Mouse (Mus musculus): ENCODE measurements at regions not wholly inside any gene's neighbourhood (a gene's known extent, or its start where the extent isn't known, plus 50 kb on each side); places are given as distances from the start of the nearest gene placed in this dataset.

DNA sequence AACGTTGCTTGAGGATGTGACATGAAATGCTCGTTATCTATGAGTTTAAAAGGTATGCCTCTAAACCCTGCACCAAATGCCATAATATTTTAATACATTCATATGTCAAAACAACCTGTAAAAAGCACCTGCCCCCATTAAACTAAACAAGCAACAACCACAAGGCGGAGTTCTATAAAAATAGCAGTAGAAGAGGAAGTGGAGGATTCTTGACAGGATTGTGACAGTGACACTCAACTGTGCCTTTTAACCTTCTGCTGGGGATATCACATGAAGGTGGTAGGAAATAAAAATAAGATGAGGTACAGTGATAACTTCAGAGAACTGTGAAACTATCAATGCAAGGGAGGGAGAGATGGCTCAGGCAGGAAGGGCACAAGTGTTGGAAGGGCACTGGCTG, 58.6 kb upstream of the Dbx2 start:
- Histone ChIP-seq H3K27ac (no peak overlapping the region), H3K4me3 (replicated peaks) (no peak overlapping the region), H3K9ac (no peak overlapping the region), H3K4me1 (replicated peaks) (no peaks in the 10 kb centered on the region), H3K9me3 (replicated peaks) (no peaks in the 10 kb centered on the region), H3K4me2 (no peak overlapping the region), H3K36me3 (no peaks in the 10 kb centered on the region), H3K27me3 (no peaks in the 10 kb centered on the region)
- DNase-seq: no peak
- no peak for ATAC-seq (ENCODE audit: low read depth)
- WGBS (ENCODE audit: insufficient replicate concordance): 29% methylated on average over 3 of the region's 3 CpGs

DNA sequence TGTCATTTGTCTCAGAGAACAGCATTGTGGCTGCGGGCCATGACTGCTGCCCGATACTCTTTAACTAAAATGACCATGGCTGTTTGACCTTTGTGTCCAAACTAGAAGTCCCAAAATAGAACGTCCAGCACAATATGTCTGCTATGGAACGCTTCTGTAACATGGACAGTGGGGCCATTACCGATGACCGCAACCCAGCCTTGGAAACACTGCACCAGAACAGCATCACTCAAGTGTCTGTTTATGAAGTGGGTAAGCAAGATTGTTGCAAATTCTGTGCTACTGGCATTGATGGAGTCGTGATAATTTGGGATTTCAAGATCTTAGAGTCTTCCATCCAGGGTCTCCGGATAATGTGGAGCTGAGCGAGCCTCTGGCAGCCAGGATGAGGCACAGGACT, 60.2 kb upstream of the Dbx2 start:
- no peak overlapping the region for H3K9ac ChIP-seq
- H3K27me3 ChIP-seq: no peaks in the 10 kb centered on the region
- no peak overlapping the region for H3K4me3 ChIP-seq (replicated peaks)
- ATAC-seq (ENCODE audit: low read depth): no peak
- no peak for DNase-seq
- no peak overlapping the region for H3K27ac ChIP-seq
- H3K4me2 ChIP-seq: no peak overlapping the region
- H3K4me1 ChIP-seq (replicated peaks): no peaks in the 10 kb centered on the region
- 72% methylated on average over 9 of the region's 9 CpGs for WGBS (ENCODE audit: insufficient replicate concordance)
- no peaks in the 10 kb centered on the region for H3K36me3 ChIP-seq
- H3K9me3 ChIP-seq (replicated peaks): no peaks in the 10 kb centered on the region

DNA sequence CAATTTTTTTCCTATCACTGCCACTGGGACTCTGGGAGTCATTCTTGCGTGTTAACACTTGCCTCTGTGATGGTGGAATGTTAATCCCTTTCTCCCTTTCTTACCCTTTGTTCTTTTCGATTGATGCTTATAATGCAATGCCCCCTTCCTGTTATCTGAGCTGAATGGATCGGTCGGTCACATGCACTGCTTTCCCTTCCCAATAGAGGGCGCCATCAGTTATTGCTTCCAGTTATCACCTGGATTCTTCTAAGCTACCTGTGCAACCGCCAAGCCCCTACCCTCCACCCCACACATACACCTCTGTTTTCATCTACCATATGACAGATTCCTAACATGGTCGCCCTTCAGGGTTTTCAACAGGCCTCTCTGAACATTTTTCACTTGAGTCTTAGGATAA, 66.9 kb upstream of the Ano6 start:
- no peak overlapping the region for H3K9ac ChIP-seq
- H3K9me3 ChIP-seq (replicated peaks): no peaks in the 10 kb centered on the region
- no peak overlapping the region for H3K4me3 ChIP-seq (replicated peaks)
- H3K27ac ChIP-seq: no peak overlapping the region
- no peak overlapping the region for H3K4me2 ChIP-seq
- H3K36me3 ChIP-seq: no peaks in the 10 kb centered on the region
- WGBS (ENCODE audit: insufficient replicate concordance): 35% methylated on average over 7 of the region's 7 CpGs
- H3K27me3 ChIP-seq: no peaks in the 10 kb centered on the region
- ATAC-seq (ENCODE audit: low read depth) (no peak), DNase-seq (no peak)
- no peaks in the 10 kb centered on the region for H3K4me1 ChIP-seq (replicated peaks)

DNA sequence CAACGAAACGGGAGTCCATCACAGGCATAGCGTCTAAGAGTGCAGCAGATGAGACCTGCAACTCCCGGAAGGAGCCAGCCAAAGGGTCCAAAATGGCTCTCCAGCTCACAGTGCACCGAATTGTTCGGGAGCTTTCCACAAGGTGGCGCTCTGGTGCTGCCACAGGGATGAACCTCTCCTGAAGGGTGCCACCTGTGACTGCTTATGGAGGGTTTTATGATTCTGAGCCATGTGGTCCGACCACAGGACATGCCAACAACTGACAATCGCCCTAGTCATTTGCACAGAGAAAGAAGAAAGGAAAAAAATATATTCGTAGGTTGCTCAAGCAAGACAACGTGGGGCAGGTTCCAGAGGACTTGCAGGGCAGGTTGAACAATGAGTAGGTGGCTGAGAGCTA, 64.8 kb upstream of the Ano6 start:
- 30% methylated on average over 11 of the region's 11 CpGs for WGBS (ENCODE audit: insufficient replicate concordance)
- ATAC-seq (ENCODE audit: low read depth): no peak

DNA sequence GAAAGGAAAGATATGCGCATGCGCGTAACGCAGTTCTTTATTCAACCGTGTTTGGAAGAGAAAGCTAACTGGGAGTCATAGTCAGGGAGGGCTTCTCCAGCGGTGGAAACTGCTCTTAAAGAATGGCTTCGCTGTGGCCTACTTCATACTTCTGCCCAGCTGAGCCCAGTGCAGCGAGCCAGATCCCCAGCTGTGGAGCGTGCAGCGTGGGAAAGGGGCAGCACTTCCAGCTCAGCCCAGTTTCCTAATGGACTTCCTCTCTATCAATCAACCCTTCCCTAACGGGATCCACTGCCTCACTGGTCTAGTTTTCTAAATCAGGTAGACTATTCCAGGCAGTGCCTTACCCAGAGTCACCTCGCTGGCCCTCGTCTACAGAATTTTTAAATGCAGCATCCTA, 64.1 kb upstream of the Ano6 start:
- 63% methylated on average over 13 of the region's 13 CpGs for WGBS (ENCODE audit: insufficient replicate concordance)

More for the DNA sequence above, 64.8 kb upstream of the Ano6 start:
- H3K4me1 ChIP-seq (replicated peaks): no peaks in the 10 kb centered on the region
- H3K9me3 ChIP-seq (replicated peaks): no peaks in the 10 kb centered on the region
- DNase-seq: peak; percentile 41
- H3K27me3 ChIP-seq: no peaks in the 10 kb centered on the region
- no peak overlapping the region for H3K9ac ChIP-seq
- no peak overlapping the region for H3K27ac ChIP-seq
- H3K4me2 ChIP-seq: no peak overlapping the region
- H3K36me3 ChIP-seq: no peaks in the 10 kb centered on the region
- no peak overlapping the region for H3K4me3 ChIP-seq (replicated peaks)

DNA sequence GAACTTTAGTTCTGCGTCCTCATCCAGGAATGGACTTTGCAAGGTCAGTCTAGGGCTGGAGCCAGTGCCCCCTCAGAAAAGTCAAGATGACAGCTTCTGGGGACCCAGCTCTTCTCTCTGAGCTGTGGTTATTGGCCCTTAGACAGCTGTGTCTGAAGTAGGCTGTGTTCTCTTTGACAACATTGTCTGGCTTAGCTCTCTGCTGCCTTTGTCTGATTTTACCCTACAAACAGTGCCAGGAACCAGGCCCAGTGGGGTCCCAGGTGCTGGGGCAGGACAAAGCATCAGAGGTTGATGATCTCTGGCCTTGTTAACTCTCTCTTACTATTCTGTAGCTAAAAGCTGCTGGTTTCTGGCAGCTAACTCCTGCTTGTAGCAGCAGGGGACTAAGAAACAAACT, 54.9 kb upstream of the Ano6 start:
- Histone ChIP-seq H3K27me3 (no peaks in the 10 kb centered on the region), H3K4me1 (replicated peaks) (no peaks in the 10 kb centered on the region), H3K9ac (no peak overlapping the region), H3K4me2 (no peak overlapping the region), H3K27ac (no peak overlapping the region), H3K9me3 (replicated peaks) (no peaks in the 10 kb centered on the region), H3K4me3 (replicated peaks) (no peak overlapping the region), H3K36me3 (no peaks in the 10 kb centered on the region)
- DNase-seq: no peak
- 54% methylated on average over 1 of the region's 1 CpGs for WGBS (ENCODE audit: insufficient replicate concordance)
- no peak for ATAC-seq (ENCODE audit: low read depth)

More for the DNA sequence above, 64.1 kb upstream of the Ano6 start:
- Histone ChIP-seq H3K27me3 (no peaks in the 10 kb centered on the region), H3K4me1 (replicated peaks) (no peaks in the 10 kb centered on the region), H3K27ac (no peak overlapping the region), H3K36me3 (no peaks in the 10 kb centered on the region), H3K4me2 (no peak overlapping the region), H3K9ac (no peak overlapping the region), H3K4me3 (replicated peaks) (no peak overlapping the region), H3K9me3 (replicated peaks) (no peaks in the 10 kb centered on the region)
- ATAC-seq (ENCODE audit: low read depth) (no peak), DNase-seq (no peak)

Measured in liver, embryonic 13.5 days (tissue).